Mouse (Mus musculus) yolk sac, embryonic 10.5 days (tissue): ENCODE results near the gene Olfr459.

ENCODE experiments used
- DNase-seq: peaks from one replicate; pipeline ENCODE4 v3.0.0-alpha.2; 2017; ENCODE audit warnings: low spot score

Olfr459 gene

GRCm38 (mm10) chr6:41775077-41775476, at the start of gene Olfr459:
Gene Olfr459 (minus strand): TSS chr6:41775177.
- no peak for DNase-seq

GRCm38 (mm10) chr6:41824086-41824485, 49.1 kb upstream of the Olfr459 start:
- DNase-seq = no peak

- DNase-seq = no peak
Measured at GRCm38 (mm10) chr6:41786700-41787099, 11.7 kb upstream of the Olfr459 start.

- no peak for DNase-seq
Measured at GRCm38 (mm10) chr6:41775721-41776120, 744 bp upstream of the Olfr459 start.

GRCm38 (mm10) chr6:41769872-41770271, 5.1 kb downstream of the Olfr459 start:
- no peak for DNase-seq

- DNase-seq = no peak
Measured at GRCm38 (mm10) chr6:41764306-41764705, 10.7 kb downstream of the Olfr459 start.

GRCm38 (mm10) chr6:41762370-41762757, 12.6 kb downstream of the Olfr459 start:
- DNase-seq = no peak

- DNase-seq = peak; percentile 9
Measured at GRCm38 (mm10) chr6:41761702-41762369, 13.1 kb downstream of the Olfr459 start.

- no peak for DNase-seq
Measured at GRCm38 (mm10) chr6:41759618-41760017, 15.4 kb downstream of the Olfr459 start.

GRCm38 (mm10) chr6:41758421-41758820, 16.6 kb downstream of the Olfr459 start:
- DNase-seq = no peak

GRCm38 (mm10) chr6:41757199-41757598, 17.8 kb downstream of the Olfr459 start:
- DNase-seq = no peak

GRCm38 (mm10) chr6:41754626-41755025, 20.4 kb downstream of the Olfr459 start:
- no peak for DNase-seq

GRCm38 (mm10) chr6:41744664-41745392, 30.1 kb downstream of the Olfr459 start:
- no peak for DNase-seq

- no peak for DNase-seq
Measured at GRCm38 (mm10) chr6:41741101-41741500, 33.9 kb downstream of the Olfr459 start.

- DNase-seq = no peak
Measured at GRCm38 (mm10) chr6:41734719-41735470, 40.1 kb downstream of the Olfr459 start.

- DNase-seq = no peak
Measured at GRCm38 (mm10) chr6:41727989-41728609, 46.9 kb downstream of the Olfr459 start.

- no peak for DNase-seq
Measured at GRCm38 (mm10) chr6:41721430-41721829, 53.5 kb downstream of the Olfr459 start.
